Mouse (Mus musculus): Measurements from ENCODE around the gene Lama2. TPM values are rescaled to one million over a fixed set of nuclear protein-coding genes. Genes with fewer than 3 reads are reported as not detected.

Gene Lama2
- polyA plus RNA-seq, 1 experiment from 2014 or later, result 8.3 TPM

DNA sequence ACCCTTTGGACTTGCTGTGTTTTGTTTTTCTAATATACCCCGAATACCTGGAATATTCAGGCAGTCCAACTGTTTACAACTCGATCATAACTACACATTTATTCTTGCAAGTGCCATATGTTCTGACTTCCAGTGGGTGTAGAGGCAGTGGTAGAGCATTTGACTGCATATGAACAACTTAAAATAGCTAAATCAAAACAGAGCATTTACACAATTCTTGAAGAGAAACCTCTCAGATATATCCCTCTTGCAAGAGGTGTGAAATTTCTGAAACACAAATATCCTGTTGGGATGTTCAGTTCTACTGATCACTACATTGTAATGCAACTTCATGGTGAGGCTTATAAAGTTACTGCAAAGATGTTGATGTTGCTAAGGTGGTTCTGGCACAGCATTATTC is 572.4 kb downstream of the Lama2 start:
- Histone ChIP-seq H3K9ac (no peak overlapping the region), H3K27me3 (no peaks in the 10 kb centered on the region), H3K4me2 (no peak overlapping the region), H3K4me3 (replicated peaks) (no peak overlapping the region), H3K27ac (no peak overlapping the region), H3K36me3 (replicated peaks) (no peaks in the 10 kb centered on the region), H3K4me1 (no peaks in the 10 kb centered on the region), H3K9me3 (no peaks in the 10 kb centered on the region)
- no peak for ATAC-seq (ENCODE audit: low FRiP score)
- 85% methylated on average over 2 of the region's 2 CpGs for WGBS

- H3K36me3 ChIP-seq (replicated peaks), result no peaks in the 10 kb centered on the region
- H3K27ac ChIP-seq, result no peak overlapping the region
- no peak overlapping the region for H3K9ac ChIP-seq
- ATAC-seq (ENCODE audit: low FRiP score), result no peak
- H3K4me3 ChIP-seq (replicated peaks), result no peak overlapping the region
- H3K4me1 ChIP-seq, result no peaks in the 10 kb centered on the region
- H3K9me3 ChIP-seq, result no peaks in the 10 kb centered on the region
- WGBS, result 57% methylated on average over 1 of the region's 1 CpGs
- H3K4me2 ChIP-seq, result no peak overlapping the region
- H3K27me3 ChIP-seq, result no peaks in the 10 kb centered on the region
Observed at GRCm38 (mm10) chr10:27041812-27042211, 577.7 kb downstream of the Lama2 start.

DNA sequence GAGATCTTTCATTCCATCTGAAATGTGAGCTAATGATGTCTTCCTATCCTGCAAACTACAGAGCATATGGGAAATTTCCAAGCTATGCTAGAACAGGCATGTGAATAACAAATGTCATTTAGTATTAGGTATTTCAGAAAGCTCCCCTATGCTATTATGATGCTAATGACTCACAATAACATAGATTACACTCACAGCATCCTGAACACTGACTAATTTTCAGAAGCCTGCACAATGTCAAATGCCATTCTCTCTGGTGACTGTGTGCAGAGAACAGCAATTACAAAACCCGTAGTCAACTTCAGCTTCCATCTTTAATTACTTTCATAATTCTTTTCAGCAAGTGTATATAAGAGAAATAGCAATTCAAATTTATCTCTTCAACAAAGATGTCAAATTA is 596.9 kb downstream of the Lama2 start:
- Histone ChIP-seq H3K4me2 (no peak overlapping the region), H3K4me3 (replicated peaks) (no peak overlapping the region), H3K36me3 (replicated peaks) (no peaks in the 10 kb centered on the region), H3K27me3 (no peaks in the 10 kb centered on the region), H3K9me3 (no peaks in the 10 kb centered on the region), H3K27ac (no peak overlapping the region), H3K9ac (no peak overlapping the region), H3K4me1 (no peaks in the 10 kb centered on the region)
- 49% methylated on average over 1 of the region's 1 CpGs for WGBS
- no peak for ATAC-seq (ENCODE audit: low FRiP score)

DNA sequence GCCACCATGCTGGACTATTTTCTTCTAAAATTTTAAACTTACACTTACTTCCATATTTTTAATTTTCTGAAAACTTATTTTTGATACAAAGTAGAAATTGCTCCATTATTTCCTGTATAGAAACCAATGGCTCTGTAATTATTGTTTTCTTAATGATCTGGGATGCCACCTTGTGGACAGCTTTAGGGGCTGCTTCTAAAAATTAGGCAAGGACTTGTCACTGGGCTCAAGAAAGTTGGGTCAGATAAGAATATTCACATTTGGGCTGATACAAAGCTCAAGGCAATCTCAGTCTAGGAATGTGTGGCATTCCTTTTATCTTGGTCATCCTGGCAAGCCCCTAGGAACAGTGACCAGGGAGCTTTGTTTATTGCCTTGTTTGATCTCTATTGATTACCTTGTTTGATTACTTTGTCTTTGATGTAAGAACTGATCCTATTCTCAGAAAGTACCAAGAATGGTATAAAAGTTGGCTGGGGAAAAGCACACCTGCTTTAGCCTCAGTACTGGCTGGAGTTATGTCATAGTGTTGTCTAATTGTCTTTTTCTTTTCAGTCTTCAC is 606.7 kb downstream of the Lama2 start:
- ATAC-seq (ENCODE audit: low FRiP score), result no peak
- Histone ChIP-seq H3K27ac (no peak overlapping the region), H3K4me1 (no peaks in the 10 kb centered on the region), H3K9me3 (no peaks in the 10 kb centered on the region), H3K4me3 (replicated peaks) (no peak overlapping the region), H3K9ac (no peak overlapping the region), H3K4me2 (no peak overlapping the region), H3K27me3 (no peaks in the 10 kb centered on the region), H3K36me3 (replicated peaks) (no peaks in the 10 kb centered on the region)

DNA sequence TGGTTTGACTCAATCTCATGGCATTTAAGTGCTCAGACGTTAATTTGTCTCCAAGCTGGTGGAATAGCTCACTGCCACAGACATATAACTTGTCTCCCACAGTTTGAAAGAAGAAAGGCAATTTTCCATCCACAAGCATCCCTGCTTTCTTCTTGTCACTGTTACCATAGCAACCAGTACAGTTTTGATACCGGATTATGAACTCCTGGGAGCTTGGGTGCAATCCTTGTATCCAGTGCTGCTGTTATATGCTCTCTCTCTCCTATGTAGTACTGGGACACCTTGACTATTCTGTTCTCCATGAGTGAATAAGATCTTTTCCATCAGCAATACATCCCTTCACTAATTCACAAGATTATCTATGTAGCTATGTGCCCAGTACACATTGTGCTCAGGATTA is 612.2 kb downstream of the Lama2 start:
- Histone ChIP-seq H3K9ac (no peak overlapping the region), H3K9me3 (no peaks in the 10 kb centered on the region), H3K4me3 (replicated peaks) (no peak overlapping the region), H3K4me2 (no peak overlapping the region), H3K4me1 (peaks cover 3% of the 10 kb centered on the region; the same call in 1 of the 2 replicates), H3K27ac (no peak overlapping the region), H3K36me3 (replicated peaks) (no peaks in the 10 kb centered on the region), H3K27me3 (no peaks in the 10 kb centered on the region)
- 79% methylated on average over 2 of the region's 2 CpGs for WGBS
- no peak for ATAC-seq (ENCODE audit: low FRiP score)

- no peak overlapping the region for H3K4me3 ChIP-seq (replicated peaks)
- H3K27ac ChIP-seq, result no peak overlapping the region
- peaks cover 9% of the 10 kb centered on the region; the same call in 1 of the 2 replicates for H3K4me1 ChIP-seq
- no peaks in the 10 kb centered on the region for H3K9me3 ChIP-seq
- no peak overlapping the region for H3K4me2 ChIP-seq
- H3K36me3 ChIP-seq (replicated peaks), result no peaks in the 10 kb centered on the region
- H3K27me3 ChIP-seq, result no peaks in the 10 kb centered on the region
- WGBS, result 74% methylated on average over 2 of the region's 2 CpGs
- H3K9ac ChIP-seq, result no peak overlapping the region
- ATAC-seq (ENCODE audit: low FRiP score), result no peak
Observed at GRCm38 (mm10) chr10:27005716-27006115, 613.8 kb downstream of the Lama2 start.

DNA sequence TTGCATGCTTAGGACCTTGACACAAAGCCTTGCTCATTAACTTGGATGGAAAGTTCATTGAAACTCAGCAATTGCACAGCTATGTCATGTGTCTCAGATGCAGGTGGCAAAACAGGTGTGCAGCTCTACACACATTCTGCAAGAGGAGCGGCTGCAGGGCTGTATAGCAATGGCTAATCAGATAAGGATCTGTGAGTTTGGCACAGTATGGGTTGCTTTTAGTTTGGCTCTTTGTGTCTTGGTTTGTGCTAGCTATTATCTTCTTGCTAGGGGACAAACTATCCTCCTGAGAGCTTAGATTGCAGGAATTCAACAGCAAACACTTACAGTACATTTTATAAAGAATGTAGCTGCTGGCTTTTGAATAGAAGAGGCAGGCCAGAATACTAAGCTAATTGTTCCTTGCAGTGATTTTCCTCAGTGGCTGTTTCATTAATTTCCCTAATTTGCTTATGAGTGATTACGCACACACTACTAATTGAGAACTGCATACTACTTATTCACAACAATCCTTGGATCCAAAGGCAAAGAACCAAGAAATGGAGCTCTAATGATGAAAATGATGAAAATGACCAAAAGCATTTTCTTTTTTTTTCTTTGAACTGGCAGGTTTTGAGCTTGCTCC is 617.9 kb downstream of the Lama2 start:
- peaks cover 9% of the 10 kb centered on the region; the same call in 1 of the 2 replicates for H3K4me1 ChIP-seq
- peak; percentile 72; the same call in 1 of the 2 replicates for ATAC-seq (ENCODE audit: low FRiP score)
- no peaks in the 10 kb centered on the region for H3K27me3 ChIP-seq
- 39% methylated on average over 2 of the region's 2 CpGs for WGBS
- no peak overlapping the region for H3K4me3 ChIP-seq (replicated peaks)
- H3K4me2 ChIP-seq, result no peak overlapping the region
- H3K9me3 ChIP-seq, result no peaks in the 10 kb centered on the region
- no peak overlapping the region for H3K27ac ChIP-seq
- no peaks in the 10 kb centered on the region for H3K36me3 ChIP-seq (replicated peaks)
- H3K9ac ChIP-seq, result no peak overlapping the region

DNA sequence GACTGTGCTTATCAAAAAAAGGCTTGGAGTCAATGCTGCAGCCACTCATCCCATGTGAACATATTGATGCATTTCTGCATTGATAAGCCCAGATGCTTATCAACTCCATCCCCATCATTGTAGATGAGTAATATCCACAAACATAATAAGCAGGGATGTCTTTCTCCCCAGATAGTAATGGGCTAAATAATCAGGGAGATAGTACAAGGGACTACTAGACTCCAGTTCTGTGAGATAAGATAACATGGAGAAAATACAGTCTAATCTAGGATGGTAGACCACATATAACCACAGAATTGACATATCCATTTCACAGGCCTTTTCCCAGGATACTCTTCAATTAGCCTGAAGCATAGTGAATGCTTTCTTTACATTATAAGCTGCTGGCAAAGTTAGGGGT is 622.9 kb downstream of the Lama2 start:
- Histone ChIP-seq H3K9ac (no peak overlapping the region), H3K27ac (no peak overlapping the region), H3K4me1 (peaks cover 4% of the 10 kb centered on the region; the same call in 1 of the 2 replicates), H3K4me2 (no peak overlapping the region), H3K27me3 (no peaks in the 10 kb centered on the region), H3K36me3 (replicated peaks) (no peaks in the 10 kb centered on the region), H3K9me3 (no peaks in the 10 kb centered on the region), H3K4me3 (replicated peaks) (no peak overlapping the region)
- ATAC-seq (ENCODE audit: low FRiP score), result no peak

DNA sequence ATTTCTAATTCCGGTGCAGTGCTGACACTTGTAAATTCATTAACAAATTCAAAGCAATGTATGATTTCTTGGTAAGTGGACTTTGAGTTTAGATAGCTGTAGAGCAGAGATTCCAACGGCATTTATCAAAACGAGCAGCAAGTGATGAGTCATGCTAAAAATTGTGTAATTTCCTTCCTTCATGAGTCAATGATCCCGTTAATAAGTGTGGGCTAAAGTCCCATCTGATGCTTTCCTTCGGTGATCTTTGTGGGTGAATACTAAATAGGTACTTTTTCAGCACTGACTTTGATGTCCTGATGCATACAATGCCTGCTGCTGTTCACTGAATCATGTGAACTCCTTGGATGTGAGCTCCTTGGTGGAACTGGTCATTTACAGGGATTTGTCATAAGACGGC is 623.6 kb downstream of the Lama2 start:
- Histone ChIP-seq H3K27ac (no peak overlapping the region), H3K27me3 (no peaks in the 10 kb centered on the region), H3K9me3 (no peaks in the 10 kb centered on the region), H3K36me3 (replicated peaks) (no peaks in the 10 kb centered on the region), H3K9ac (no peak overlapping the region), H3K4me3 (replicated peaks) (no peak overlapping the region), H3K4me1 (no peaks in the 10 kb centered on the region), H3K4me2 (no peak overlapping the region)
- ATAC-seq (ENCODE audit: low FRiP score), result no peak
- 83% methylated on average over 6 of the region's 6 CpGs for WGBS

GRCm38 (mm10) chr10:26995182-26995975 is 624.2 kb downstream of the Lama2 start:
- no peak overlapping the region for H3K4me3 ChIP-seq (replicated peaks)
- H3K4me1 ChIP-seq, result no peaks in the 10 kb centered on the region
- 74% methylated on average over 8 of the region's 8 CpGs for WGBS
- H3K9ac ChIP-seq, result no peak overlapping the region
- no peaks in the 10 kb centered on the region for H3K27me3 ChIP-seq
- H3K27ac ChIP-seq, result no peak overlapping the region
- 0 out of 2 replicates have a peak, but pooled peaks have one; percentile 33 for ATAC-seq (ENCODE audit: low FRiP score)
- H3K4me2 ChIP-seq, result no peak overlapping the region
- no peaks in the 10 kb centered on the region for H3K36me3 ChIP-seq (replicated peaks)
- H3K9me3 ChIP-seq, result no peaks in the 10 kb centered on the region

DNA sequence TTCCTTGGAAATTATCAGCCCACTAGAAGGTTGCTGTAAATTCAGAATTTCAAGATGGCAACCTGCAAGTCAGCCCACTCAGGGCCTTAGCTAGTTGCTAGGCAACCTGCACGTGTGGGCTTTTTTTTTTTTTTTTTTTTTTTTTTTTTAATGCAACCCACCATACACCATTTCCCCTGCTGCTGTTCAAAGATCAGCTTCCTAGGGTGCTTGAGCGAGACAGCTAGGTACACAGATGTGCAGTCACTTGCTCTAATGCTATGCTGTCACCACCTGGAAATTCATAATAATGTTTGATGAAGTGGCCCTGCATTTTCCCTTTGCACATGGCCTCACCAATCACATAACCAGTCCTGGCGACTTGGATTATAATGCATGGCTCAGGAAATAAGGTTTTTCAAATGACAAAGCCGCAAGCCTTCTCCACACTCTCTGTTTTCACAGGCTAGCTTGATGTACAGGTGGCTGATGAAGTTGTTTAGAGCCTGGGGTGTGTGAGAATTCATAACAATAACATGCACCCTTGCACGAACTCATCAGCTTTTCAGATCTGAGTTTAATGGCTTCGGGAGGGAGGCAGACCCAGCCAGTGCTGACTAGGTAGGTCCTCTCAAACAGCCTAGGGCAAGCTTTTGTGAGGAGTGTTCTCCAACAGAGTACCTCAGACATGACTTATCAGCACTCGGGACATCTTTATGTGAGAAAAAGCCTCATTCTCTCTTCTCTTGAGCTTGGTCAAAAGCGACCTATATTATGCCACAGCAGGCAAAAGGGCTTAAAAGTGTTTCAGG is 625.4 kb downstream of the Lama2 start:
- H3K27ac ChIP-seq, result no peak overlapping the region
- no peaks in the 10 kb centered on the region for H3K36me3 ChIP-seq (replicated peaks)
- no peak overlapping the region for H3K9ac ChIP-seq
- H3K27me3 ChIP-seq, result no peaks in the 10 kb centered on the region
- WGBS, result 73% methylated on average over 8 of the region's 8 CpGs
- no peaks in the 10 kb centered on the region for H3K4me1 ChIP-seq
- no peaks in the 10 kb centered on the region for H3K9me3 ChIP-seq
- H3K4me3 ChIP-seq (replicated peaks), result no peak overlapping the region
- no peak overlapping the region for H3K4me2 ChIP-seq
- ATAC-seq (ENCODE audit: low FRiP score), result peak; percentile 34; the same call in 1 of the 2 replicates

- H3K4me1 ChIP-seq, result no peaks in the 10 kb centered on the region
- H3K4me2 ChIP-seq, result no peak overlapping the region
- no peaks in the 10 kb centered on the region for H3K27me3 ChIP-seq
- no peak for ATAC-seq (ENCODE audit: low FRiP score)
- H3K36me3 ChIP-seq (replicated peaks), result no peaks in the 10 kb centered on the region
- H3K4me3 ChIP-seq (replicated peaks), result no peak overlapping the region
- H3K27ac ChIP-seq, result no peak overlapping the region
- 68% methylated on average over 1 of the region's 1 CpGs for WGBS
- H3K9ac ChIP-seq, result no peak overlapping the region
- no peaks in the 10 kb centered on the region for H3K9me3 ChIP-seq
Observed at GRCm38 (mm10) chr10:26985451-26985850, 634.1 kb downstream of the Lama2 start.
